Mouse (Mus musculus) embryo, embryonic 9.5 days (tissue): ENCODE measurements around the gene Olfr502.
"Not testable (repeated sequence)": the region's sequence is repeated elsewhere in the genome, so short reads cannot be mapped to it uniquely, and the experiment has no call there.

Experiments
- DNase-seq: peaks from one replicate; pipeline ENCODE4 v3.0.0-alpha.2; 2017; ENCODE audit errors: extremely low spot score

Gene Olfr502

DNA sequence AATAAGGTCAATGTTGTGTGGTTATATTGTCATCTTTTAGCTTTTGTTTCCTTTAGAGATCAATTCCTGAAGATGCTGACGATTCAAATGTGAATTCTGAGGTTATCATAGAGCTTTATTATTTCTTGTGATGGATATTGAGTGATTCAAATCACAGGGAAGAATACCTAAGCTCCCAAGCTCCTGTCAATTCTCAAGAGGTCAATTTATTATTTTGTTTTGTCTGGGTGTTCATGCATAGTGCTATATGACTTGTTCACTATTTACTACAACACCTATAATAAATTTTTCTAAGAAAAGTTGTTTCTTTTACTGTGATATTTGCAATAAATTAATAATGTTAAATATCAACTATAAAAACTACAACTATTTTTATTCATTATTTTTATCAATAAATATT, at the start of gene Olfr502:
Olfr502 (minus strand) TSS at position 101 of the 400 bp plus-strand sequence.
- DNase-seq: no peak

DNA sequence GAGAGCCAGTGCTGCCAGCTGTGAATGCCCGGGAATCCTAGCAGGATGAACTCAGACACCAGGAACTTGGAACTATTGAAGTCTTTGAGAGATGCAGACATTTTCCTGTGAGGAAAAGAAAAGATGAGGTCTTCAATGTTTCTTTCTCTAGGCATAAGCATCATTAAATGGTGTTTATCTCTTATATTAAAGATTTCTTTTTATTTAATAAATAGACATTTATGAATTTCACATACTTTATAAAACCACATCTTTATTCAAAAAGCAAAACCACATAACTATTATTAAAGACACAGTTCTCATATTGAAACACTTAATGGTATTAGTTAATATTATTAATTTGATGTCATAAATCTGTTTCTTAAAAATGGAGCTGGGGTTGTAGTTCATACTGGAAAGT, 40.8 kb upstream of the Olfr502 start, which contains the start of gene Olfr504:
Olfr504 (minus strand) TSS at position 101 of the 400 bp plus-strand sequence.
- no peak for DNase-seq

DNA sequence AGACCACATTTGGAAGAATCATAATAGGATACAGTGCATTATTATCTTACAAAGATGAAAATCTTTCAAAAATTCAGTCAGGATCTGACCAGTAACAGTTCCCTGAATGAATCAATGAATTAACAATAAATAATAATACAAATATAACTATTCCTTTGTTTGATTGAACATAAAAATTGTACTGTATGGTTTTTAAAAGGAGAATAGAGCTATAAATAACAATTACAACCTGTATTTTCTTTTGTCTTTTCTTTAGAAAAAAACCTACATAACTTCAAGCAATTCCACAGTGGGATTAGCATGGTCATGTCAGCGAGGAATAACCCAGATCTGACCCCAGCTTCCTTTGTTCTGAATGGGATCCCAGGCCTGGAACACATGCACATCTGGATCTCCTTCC, 19.4 kb upstream of the Olfr502 start, which contains the start of gene Olfr503:
Olfr503 (plus strand) TSS at position 301 of the 400 bp plus-strand sequence.
- DNase-seq: not testable (repeated sequence)

DNA sequence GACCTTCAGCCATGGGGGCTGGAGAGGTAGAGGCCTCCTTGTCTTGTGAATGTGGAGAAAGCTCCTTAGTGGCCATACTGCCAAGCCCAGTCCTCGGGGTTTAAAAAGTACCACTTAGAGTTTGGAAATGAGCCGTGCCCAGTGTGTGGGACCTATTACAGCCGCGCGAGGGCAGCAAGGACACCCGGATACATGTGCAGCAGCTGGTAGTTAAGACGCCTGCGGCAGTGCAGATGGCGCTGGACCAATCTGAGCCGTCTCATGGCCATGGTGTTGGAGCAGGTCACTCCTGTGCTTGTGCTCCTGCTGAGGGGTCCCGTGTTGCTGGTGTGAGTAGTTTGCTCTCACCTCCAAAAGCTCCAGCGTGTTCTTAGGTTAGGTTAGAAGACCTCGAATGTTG, 17.6 kb upstream of the Olfr502 start:
- DNase-seq: no peak
